Mouse (Mus musculus): ENCODE data around the gene Clip1.

GRCm38 (mm10) chr5:123626631-123627030 lies 57.8 kb downstream of the Clip1 start:
- TF ChIP-seq CTCF (IDR thresholded peaks at IDR 0.05; ENCODE audit: borderline replicate concordance, insufficient read depth, low read length): no peak; the same call in 1 of the 2 replicates
- no peak for TF ChIP-seq POLR2A (IDR thresholded peaks at IDR 0.05; ENCODE audit: low read depth, low read length)

All from embryonic fibroblast, embryonic 13.5 days (primary cell).